Mouse (Mus musculus): ENCODE data around the gene 4933425L06Rik.

DNA sequence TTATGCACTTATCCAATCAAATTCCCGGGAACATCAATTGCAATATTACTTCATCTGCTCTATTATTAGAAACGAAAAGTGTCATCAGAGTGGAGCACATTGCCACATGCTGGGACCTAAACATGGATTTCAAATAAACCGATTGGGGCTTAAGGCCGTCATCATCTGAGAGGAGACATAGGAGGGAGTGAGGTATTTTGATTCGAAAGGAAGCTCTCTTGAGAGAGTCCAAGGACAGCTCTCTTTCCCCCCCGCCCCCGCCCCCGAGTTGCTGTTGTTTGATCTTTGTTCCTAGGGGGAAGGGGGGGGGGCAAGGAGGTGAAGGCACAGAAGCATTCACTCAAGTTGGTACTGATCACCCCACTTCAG is 27.0 kb upstream of the 4933425L06Rik start:
- TF ChIP-seq CTCF (IDR thresholded peaks at IDR 0.05; ENCODE audit: insufficient read depth, low read depth, low read length) (no peak), POLR2A (IDR thresholded peaks at IDR 0.05; ENCODE audit: insufficient read depth, low read depth, low read length) (no peak)
